Mouse (Mus musculus): ENCODE data around the gene Rbms1. TPM values are rescaled to one million over a fixed set of nuclear protein-coding genes. Genes with fewer than 3 reads are reported as not detected.

Rbms1 gene
- polyA plus RNA-seq, 1 experiment: 94.8 TPM

DNA sequence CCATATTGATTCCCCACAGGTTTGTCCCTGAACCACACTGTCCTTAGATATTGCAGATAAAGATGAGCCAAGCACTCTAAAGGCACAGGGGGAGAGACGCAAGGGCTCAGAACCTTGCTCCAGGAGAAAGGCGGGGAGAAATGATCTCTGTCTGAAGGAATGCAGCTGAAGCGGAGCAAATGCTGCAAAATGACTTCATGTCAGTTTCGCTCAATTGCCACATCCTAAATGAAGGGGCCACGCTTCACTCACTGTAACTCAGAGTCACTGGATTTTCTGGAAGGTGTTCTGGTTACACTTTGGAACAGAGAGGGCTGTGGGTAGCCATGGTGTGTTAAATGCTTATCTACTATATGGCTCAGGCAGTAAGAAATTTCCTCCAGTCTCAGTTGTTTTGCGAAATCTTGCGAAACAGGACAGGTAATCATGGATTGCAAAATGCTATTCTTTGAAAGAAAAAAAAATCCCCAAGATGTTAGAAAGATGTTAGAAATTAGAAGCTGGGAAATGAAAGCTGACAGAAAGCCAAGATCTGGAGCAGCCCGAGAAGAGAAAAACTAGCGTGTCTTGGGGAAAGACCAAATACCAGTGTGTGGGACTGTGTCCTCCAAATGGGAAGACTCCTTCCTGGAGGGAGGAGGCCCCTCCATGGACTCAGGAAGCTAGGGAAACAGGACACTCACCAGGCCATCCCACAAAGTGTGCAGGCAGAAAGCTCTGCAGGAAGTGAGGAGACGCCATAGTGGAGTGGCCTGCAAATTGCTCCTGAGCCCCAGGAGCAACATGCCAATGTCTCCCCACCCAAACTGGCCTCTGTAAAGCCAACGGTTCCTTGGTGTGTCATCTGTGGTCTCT lies 155.4 kb downstream of the Rbms1 start:
- H3K4me1 ChIP-seq (ENCODE audit: control insufficient read depth, insufficient read depth, insufficient read length): peaks cover 8% of the 10 kb centered on the region
- H3K4me3 ChIP-seq (ENCODE audit: extremely low read depth, insufficient read depth, insufficient read length): no peak overlapping the region
- no peaks in the 10 kb centered on the region; the same call in 1 of the 2 replicates for H3K36me3 ChIP-seq (ENCODE audit: control insufficient read depth, insufficient read depth, low read length)
- DNase-seq (ENCODE audit: low read depth in 1 of 2, low spot score in 2 of 2): no peak
- no peaks in the 10 kb centered on the region for H3K27me3 ChIP-seq (ENCODE audit: control insufficient read depth, insufficient read depth, low read length)
- H3K27ac ChIP-seq (ENCODE audit: insufficient read depth, low read length): no peak overlapping the region
- TF ChIP-seq POLR2A (IDR thresholded peaks at IDR 0.05; ENCODE audit: low read depth, low read length): no peak
- no peak for TF ChIP-seq CTCF (IDR thresholded peaks at IDR 0.05; ENCODE audit: extremely low read depth, insufficient read depth, insufficient read length, insufficient replicate concordance)
- WGBS: 83% methylated on average over 11 of the region's 11 CpGs

DNA sequence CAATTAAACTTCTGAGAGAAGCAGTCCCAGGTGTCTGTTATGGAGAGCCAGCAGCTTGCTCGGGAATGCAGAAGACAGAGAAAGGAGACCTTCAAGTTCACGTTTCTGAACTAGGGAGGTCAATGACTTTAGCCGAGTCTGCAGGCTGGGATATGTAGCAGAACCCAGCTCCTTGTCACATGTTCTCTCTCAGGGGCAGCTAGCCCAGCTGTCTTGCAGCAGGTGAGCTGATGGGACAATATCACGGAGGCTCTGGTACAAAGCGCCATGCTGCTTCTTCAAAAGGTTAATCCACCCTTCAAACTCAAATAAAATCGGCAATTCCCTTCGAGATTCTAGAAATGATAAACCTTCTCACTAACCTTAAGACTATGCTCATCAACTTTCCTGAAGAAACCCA lies 158.2 kb downstream of the Rbms1 start:
- 88% methylated on average over 7 of the region's 7 CpGs for WGBS
- TF ChIP-seq CTCF (IDR thresholded peaks at IDR 0.05; ENCODE audit: extremely low read depth, insufficient read depth, insufficient read length, insufficient replicate concordance) (no peak), POLR2A (IDR thresholded peaks at IDR 0.05; ENCODE audit: low read depth, low read length) (no peak)
- H3K36me3 ChIP-seq (ENCODE audit: control insufficient read depth, insufficient read depth, low read length): no peaks in the 10 kb centered on the region; the same call in 1 of the 2 replicates
- no peak for DNase-seq (ENCODE audit: low read depth in 1 of 2, low spot score in 2 of 2)
- no peaks in the 10 kb centered on the region for H3K27me3 ChIP-seq (ENCODE audit: control insufficient read depth, insufficient read depth, low read length)
- no peak overlapping the region for H3K27ac ChIP-seq (ENCODE audit: insufficient read depth, low read length)
- peaks cover 2% of the 10 kb centered on the region; the same call in 1 of the 2 replicates for H3K4me1 ChIP-seq (ENCODE audit: control insufficient read depth, insufficient read depth, insufficient read length)
- H3K4me3 ChIP-seq (ENCODE audit: extremely low read depth, insufficient read depth, insufficient read length): no peak overlapping the region

DNA sequence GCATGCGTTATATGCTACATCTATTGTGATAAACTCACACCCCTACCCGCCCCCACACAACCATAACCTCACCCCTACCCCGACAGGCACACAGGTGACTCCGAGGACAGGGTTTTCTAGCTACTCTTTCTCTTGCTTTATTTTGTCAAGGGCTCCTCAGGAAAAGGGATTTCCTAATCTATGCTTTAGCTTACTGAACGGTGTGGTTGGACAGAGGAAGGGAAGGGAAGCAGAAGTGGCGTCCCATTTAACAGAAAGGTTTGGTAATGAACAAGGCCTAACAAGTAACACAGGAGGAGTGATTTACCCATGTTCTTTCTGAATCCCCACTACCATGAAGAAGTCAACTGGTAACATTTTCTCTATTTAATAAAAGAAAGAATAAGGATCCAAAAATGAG lies 159.6 kb downstream of the Rbms1 start:
- H3K36me3 ChIP-seq (ENCODE audit: control insufficient read depth, insufficient read depth, low read length): no peaks in the 10 kb centered on the region; the same call in 1 of the 2 replicates
- no peak overlapping the region for H3K27ac ChIP-seq (ENCODE audit: insufficient read depth, low read length)
- no peak for DNase-seq (ENCODE audit: low read depth in 1 of 2, low spot score in 2 of 2)
- no peaks in the 10 kb centered on the region for H3K4me1 ChIP-seq (ENCODE audit: control insufficient read depth, insufficient read depth, insufficient read length)
- H3K4me3 ChIP-seq (ENCODE audit: extremely low read depth, insufficient read depth, insufficient read length): no peak overlapping the region
- 81% methylated on average over 6 of the region's 6 CpGs for WGBS
- TF ChIP-seq CTCF (IDR thresholded peaks at IDR 0.05; ENCODE audit: extremely low read depth, insufficient read depth, insufficient read length, insufficient replicate concordance) (no peak), POLR2A (IDR thresholded peaks at IDR 0.05; ENCODE audit: low read depth, low read length) (no peak)
- no peaks in the 10 kb centered on the region for H3K27me3 ChIP-seq (ENCODE audit: control insufficient read depth, insufficient read depth, low read length)

DNA sequence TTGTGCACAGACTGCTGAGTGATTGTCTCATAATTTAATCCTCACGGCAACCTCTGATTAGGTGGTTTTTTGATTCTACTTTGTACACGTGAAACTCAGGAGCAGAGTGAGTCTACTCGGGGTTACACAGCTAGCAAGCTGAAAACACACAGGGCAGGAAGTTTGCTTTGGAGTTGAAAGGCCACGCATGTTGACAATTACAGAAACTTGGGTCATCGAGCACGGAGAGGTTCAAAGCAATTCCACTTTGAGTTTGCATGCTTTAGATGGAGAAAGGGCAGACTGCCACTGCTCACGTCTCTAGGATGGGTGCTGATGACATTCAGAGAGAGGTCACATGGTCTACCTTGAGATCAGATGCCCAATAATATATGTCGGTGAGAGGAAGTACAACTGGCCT lies 160.2 kb downstream of the Rbms1 start:
- WGBS: 74% methylated on average over 8 of the region's 8 CpGs
- no peak for DNase-seq (ENCODE audit: low read depth in 1 of 2, low spot score in 2 of 2)
- no peak overlapping the region for H3K27ac ChIP-seq (ENCODE audit: insufficient read depth, low read length)
- H3K36me3 ChIP-seq (ENCODE audit: control insufficient read depth, insufficient read depth, low read length): no peaks in the 10 kb centered on the region; the same call in 1 of the 2 replicates
- H3K4me1 ChIP-seq (ENCODE audit: control insufficient read depth, insufficient read depth, insufficient read length): no peaks in the 10 kb centered on the region
- TF ChIP-seq POLR2A (IDR thresholded peaks at IDR 0.05; ENCODE audit: low read depth, low read length) (no peak), CTCF (IDR thresholded peaks at IDR 0.05; ENCODE audit: extremely low read depth, insufficient read depth, insufficient read length, insufficient replicate concordance) (no peak)
- no peaks in the 10 kb centered on the region for H3K27me3 ChIP-seq (ENCODE audit: control insufficient read depth, insufficient read depth, low read length)
- H3K4me3 ChIP-seq (ENCODE audit: extremely low read depth, insufficient read depth, insufficient read length): no peak overlapping the region

DNA sequence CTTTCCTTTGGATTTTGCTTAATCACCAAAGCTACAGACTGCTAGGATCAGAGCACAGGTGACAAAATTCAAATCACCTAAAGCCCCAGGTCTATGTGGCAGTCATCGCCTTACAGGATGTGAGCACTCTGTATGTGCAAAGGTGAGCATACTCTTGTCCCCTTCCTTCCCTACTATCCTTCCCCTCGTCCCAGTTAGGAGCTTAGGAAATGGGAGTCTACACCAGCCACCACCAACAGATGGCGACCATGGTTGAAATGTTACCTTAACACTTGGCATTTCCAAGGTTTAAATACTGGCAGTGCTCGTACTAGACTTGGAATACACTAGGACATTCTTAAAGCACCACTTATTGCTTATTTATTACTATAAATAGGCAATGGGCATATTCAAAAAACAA lies 160.8 kb downstream of the Rbms1 start:
- DNase-seq (ENCODE audit: low read depth in 1 of 2, low spot score in 2 of 2): no peak
- TF ChIP-seq CTCF (IDR thresholded peaks at IDR 0.05; ENCODE audit: extremely low read depth, insufficient read depth, insufficient read length, insufficient replicate concordance): no peak
- TF ChIP-seq POLR2A (IDR thresholded peaks at IDR 0.05; ENCODE audit: low read depth, low read length): no peak
- no peaks in the 10 kb centered on the region; the same call in none of the 2 replicates for H3K36me3 ChIP-seq (ENCODE audit: control insufficient read depth, insufficient read depth, low read length)
- no peaks in the 10 kb centered on the region for H3K27me3 ChIP-seq (ENCODE audit: control insufficient read depth, insufficient read depth, low read length)
- no peaks in the 10 kb centered on the region for H3K4me1 ChIP-seq (ENCODE audit: control insufficient read depth, insufficient read depth, insufficient read length)
- H3K4me3 ChIP-seq (ENCODE audit: extremely low read depth, insufficient read depth, insufficient read length): no peak overlapping the region
- 74% methylated on average over 4 of the region's 4 CpGs for WGBS
- no peak overlapping the region for H3K27ac ChIP-seq (ENCODE audit: insufficient read depth, low read length)

DNA sequence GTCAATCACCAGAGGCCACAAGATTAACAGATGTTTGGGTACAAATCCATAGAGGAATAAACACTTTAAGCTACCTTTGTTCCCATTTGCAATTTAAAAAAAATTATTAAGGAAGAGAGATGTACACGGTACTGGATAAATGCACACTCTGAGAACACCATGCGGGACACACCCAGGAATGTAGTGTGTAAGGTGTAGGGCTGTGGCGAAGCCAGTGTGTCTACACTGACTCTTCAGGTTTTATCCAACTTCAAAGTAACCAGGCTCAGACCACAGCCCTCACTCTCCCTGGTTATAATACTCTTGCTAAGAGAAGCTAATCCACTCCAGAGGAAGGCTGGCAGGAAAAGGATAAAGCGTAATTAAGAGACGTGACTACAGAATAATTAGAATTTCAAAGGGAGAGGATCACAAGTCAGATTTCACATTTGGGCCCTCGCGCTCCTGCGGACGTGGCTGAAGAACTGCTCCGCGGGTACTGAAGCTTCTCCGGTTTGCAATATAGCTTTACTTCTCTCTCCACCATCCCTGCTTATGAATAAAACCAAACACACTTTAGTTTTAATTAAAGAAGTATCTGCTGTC lies 161.3 kb downstream of the Rbms1 start:
- H3K27me3 ChIP-seq (ENCODE audit: control insufficient read depth, insufficient read depth, low read length): no peaks in the 10 kb centered on the region
- no peak for DNase-seq (ENCODE audit: low read depth in 1 of 2, low spot score in 2 of 2)
- 90% methylated on average over 12 of the region's 12 CpGs for WGBS
- TF ChIP-seq POLR2A (IDR thresholded peaks at IDR 0.05; ENCODE audit: low read depth, low read length) (no peak), CTCF (IDR thresholded peaks at IDR 0.05; ENCODE audit: extremely low read depth, insufficient read depth, insufficient read length, insufficient replicate concordance) (no peak)
- peaks cover 2% of the 10 kb centered on the region for H3K36me3 ChIP-seq (ENCODE audit: control insufficient read depth, insufficient read depth, low read length)
- H3K4me3 ChIP-seq (ENCODE audit: extremely low read depth, insufficient read depth, insufficient read length): no peak overlapping the region
- no peak overlapping the region for H3K27ac ChIP-seq (ENCODE audit: insufficient read depth, low read length)
- no peaks in the 10 kb centered on the region for H3K4me1 ChIP-seq (ENCODE audit: control insufficient read depth, insufficient read depth, insufficient read length)
